Mouse (Mus musculus) T-cell, adult 2 months (primary cell): Measurements from ENCODE around the gene Aig1.

Experiments used
- DNase-seq: peaks from one replicate; pipeline ENCODE4 v3.0.0; 2022; ENCODE audit warnings: low spot score

Aig1 gene

GRCm38 (mm10) chr10:13702688-13703087 is 166.1 kb downstream of the Aig1 start:
- no peak for DNase-seq

DNA sequence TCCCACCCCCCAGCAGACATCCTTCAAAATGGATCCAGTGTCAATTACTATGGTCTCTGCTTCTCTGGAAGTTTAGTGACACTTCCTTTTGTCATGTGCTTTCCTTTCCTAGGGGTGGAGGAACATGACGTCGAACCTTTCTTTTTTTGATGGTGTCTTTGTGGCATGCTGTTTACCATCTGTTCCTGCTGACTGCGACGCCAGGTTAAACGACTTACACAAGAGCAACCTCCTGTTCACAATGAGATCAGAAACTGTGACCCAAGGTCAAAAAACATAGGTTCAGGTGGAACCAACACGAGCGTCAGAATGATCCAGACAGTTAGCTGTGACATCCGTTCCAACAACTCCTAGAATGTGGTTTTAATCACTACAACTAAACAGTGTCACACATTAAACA is 166.7 kb downstream of the Aig1 start:
- DNase-seq: no peak

- no peak for DNase-seq
Observed at GRCm38 (mm10) chr10:13696326-13696725, 172.5 kb downstream of the Aig1 start.

- no peak for DNase-seq
Observed at GRCm38 (mm10) chr10:13693276-13693675, 175.5 kb downstream of the Aig1 start.

- no peak for DNase-seq
Observed at GRCm38 (mm10) chr10:13690773-13691172, 178.0 kb downstream of the Aig1 start.

GRCm38 (mm10) chr10:13689841-13690590 is 178.8 kb downstream of the Aig1 start:
- no peak for DNase-seq

GRCm38 (mm10) chr10:13688386-13689120 is 180.2 kb downstream of the Aig1 start:
- DNase-seq: no peak

GRCm38 (mm10) chr10:13687182-13687810 is 181.5 kb downstream of the Aig1 start:
- no peak for DNase-seq

- DNase-seq: no peak
Observed at GRCm38 (mm10) chr10:13686127-13686526, 182.7 kb downstream of the Aig1 start.

DNA sequence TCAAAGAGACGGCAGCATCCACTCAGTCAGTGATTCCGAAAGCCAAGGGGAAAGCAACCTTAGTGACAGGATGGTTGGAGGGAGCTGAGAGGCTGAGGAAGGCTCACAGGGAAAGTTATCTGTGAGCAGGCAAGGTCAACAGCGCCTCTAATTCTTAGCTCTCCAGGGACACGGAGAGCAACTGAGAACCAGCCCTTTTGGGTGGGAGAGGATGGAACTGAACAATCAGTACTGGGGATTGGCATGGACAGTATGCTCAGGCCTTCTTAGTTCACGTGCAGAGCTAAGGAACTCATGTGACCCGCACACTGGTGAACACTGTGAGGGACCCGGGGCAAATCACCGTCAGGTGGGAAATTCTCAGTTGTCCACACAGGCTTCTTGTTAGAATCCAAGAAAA is 183.4 kb downstream of the Aig1 start:
- DNase-seq: no peak

- no peak for DNase-seq
Observed at GRCm38 (mm10) chr10:13684452-13684851, 184.3 kb downstream of the Aig1 start.

DNA sequence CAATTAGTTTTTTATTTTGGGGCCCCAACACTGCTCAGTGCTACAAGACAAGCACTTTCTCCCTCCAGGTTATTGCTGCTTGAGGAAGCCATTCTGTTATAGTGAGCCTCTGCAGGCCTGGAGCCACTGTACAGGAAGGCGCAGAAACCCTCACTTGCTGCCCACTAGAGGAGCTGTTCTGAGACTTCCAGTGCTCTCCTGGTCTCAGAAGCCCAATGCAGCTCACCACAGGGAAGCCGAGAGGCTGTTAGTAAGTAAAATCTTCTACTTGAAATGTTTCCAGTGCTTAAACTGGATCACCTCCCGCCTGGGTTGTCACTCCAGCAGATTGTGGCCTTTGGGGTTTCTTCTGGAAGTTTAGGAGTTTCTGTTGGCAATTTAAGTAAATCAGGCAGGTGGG is 186.2 kb downstream of the Aig1 start:
- DNase-seq: no peak

GRCm38 (mm10) chr10:13677440-13677839 is 191.3 kb downstream of the Aig1 start:
- DNase-seq: no peak

GRCm38 (mm10) chr10:13675033-13675379 is 193.8 kb downstream of the Aig1 start:
- DNase-seq: no peak

DNA sequence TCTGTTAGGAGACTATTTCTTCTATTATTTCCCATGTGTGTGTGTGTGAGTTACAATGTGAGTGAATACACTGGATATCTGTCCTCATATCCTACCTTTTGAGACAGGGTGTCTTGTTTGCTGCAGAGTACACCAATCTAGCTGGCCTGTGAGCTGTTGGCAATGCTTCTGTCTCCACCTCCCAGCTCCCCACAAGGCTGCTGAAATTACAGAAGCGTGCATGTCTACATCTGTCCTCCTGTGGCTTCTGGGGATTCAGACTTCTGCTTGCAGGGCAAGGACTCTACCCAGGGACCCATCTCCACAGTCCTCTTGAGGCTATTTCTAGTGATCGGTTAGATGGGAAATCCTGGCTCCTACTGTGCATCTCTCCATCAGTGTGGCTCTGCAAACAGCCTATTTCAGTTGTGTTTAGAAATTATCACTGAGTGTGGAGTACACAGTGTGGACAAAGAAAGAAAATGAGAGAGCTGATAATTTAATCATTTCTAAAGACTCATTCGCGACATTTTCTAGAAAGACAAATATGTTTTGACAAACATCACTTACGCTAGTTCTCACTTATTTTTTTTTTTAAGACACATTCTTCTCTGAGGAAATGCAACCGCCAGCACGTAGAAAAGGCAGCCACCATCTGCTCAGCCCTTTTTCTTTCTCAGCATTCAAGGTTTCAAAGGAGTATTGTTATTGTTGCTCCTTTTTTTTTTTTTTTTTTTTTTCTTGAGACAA is 194.3 kb downstream of the Aig1 start:
- no peak for DNase-seq

- no peak for DNase-seq
Observed at GRCm38 (mm10) chr10:13667166-13667696, 201.5 kb downstream of the Aig1 start.

DNA sequence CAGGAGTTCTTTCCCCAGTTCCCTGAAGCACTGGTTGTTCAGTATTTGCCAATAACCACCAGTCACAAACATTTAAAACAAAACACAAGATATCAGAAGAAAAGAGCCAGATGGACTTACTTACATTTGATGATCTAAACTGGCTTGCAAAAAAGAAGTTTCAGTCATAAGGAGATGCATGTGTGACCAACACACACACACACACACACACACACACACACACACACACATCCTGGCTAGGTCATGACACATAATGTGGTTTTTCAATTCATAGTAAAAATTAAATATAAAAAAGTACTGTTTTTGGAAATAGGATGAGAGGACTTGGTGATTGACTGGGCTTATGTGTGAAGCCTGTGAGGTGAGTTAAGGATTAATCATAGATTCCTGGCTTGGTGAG is 205.3 kb downstream of the Aig1 start:
- no peak for DNase-seq

GRCm38 (mm10) chr10:13659778-13660177 is 209.0 kb downstream of the Aig1 start:
- no peak for DNase-seq

DNA sequence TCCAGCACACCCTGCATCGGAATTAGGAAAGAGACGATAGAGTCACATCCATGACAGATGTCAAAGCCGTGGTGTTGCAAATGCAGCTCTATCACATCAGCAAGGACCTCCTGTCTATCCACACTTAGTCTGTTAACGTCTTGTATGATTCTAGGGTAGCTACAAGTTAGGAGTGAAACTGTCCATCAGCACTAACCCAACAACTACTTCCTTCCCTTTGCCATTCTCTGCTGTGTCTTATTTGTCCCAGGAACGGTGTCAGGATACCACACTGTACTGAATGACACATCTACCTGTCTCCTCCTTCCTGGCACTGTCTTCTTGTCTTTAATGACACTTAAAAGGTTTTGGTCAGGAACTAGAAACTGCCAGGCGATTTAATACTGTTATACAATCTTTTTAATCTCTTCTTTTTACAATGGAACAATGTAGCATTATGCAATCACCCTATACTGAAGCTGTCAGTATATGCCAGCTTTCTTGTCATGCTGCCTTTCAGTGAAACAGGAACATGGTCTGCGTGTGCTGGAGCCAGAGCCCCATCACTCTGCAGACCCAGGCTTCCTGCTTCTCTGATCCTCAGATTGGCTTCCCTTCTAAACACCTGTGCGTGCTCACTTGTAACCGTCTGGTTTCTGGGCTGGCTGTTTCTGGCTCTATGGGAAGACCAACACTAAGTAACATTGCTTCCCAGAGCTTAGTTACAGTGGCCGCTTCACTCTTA is 214.9 kb downstream of the Aig1 start:
- DNase-seq: no peak

DNA sequence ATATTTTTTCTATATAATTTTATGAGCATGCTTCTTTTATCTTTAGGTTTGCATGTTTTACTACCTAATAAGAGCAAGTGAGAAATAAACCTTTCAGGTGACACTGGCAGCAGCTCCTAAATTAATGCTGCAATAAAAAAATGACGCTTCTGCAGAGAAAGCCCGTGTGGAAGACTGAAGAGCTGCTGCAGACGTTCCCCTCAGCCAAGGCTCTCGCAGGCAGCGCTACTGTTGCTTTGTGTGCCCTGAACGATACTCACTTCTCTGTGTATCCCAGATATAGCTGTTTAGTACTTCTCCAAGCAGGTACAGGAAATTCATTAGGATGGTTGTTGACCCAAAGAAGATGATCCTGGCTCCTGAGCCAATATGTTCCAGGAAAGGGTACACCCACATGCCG is 215.5 kb downstream of the Aig1 start:
- DNase-seq: no peak

DNA sequence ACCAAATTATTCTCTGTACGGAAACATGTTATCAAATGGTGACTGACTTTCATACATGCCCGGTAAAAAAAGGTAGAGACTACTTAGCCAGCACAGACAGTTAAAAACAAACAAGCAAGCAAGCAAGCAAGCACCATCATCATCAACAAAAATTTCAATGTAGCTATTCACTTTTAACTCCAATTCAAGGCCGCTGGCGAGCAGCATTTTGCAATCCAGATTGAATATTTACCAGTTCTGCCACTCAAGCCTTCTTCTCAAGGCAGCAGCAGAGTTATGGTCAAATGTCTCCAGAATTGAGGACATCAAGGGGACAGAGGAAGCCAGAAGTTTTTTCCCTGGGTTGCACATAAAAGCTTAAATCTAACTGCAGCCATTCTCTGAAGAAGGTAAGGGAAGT is 216.7 kb downstream of the Aig1 start:
- no peak for DNase-seq

DNA sequence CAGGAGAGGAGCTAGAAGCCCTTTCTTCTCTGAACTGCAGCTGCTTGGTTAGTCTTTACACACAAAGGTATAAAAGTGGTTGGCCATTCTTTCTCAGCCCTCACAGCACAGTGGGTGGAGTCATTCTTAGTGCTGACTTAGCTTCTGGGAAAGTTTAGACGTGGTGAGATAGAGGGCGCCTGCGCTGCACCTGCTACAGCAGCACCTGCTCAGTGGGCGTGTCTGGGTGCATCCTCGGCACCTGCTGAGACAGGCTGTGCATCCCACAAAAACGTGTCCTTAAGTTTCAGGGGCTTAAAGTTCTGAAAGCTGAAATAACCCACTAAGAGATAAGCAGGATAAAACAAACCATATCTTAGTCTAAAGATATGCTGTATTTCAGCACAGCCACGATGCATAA is 227.0 kb downstream of the Aig1 start:
- DNase-seq: no peak
